Mouse (Mus musculus): Measurements from ENCODE around the gene Runx2.

- no peak for TF ChIP-seq POLR2A (IDR thresholded peaks at IDR 0.05; ENCODE audit: borderline replicate concordance, low read depth, low read length)
- TF ChIP-seq CTCF (IDR thresholded peaks at IDR 0.05; ENCODE audit: low read depth, low read length), result no peak
Observed at GRCm38 (mm10) chr17:44706531-44706930, 108.1 kb downstream of the Runx2 start.

Measured in bone marrow macrophage, adult 2 months (primary cell).